Mouse (Mus musculus) lung, postnatal 0 days (tissue): ENCODE data around the gene Bod1l.

Experiments
- CTCF ChIP-seq: IDR thresholded peaks from 2 replicates; pipeline ENCODE4 v1.5.1; 2016; ENCODE audit warnings: antibody characterized with exemption, mild to moderate bottlenecking
- EP300 ChIP-seq: IDR thresholded peaks from 2 replicates; pipeline ENCODE4 v1.6.1; 2016; ENCODE audit warnings: antibody characterized with exemption, mild to moderate bottlenecking, control low read depth

DNA sequence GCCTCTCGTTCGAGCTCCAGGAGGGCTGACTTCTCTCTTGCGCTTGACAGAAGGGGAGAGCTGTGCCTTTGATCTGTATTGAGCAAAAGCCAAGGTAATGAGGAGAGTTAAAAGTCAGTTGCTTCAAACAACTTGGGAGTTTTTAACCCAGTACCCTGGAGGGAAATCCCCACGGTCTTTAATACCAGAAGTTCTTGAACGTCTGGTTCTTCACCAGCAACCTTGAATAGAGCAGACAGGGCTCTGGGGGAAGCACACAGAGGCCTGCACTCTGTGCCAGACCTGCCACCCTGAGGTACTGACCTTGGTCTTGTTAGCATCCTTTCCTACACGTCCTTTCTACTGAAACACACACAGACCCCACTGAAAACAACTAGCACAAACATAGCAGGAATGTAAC lies 55.2 kb downstream of the Bod1l start:
- TF ChIP-seq CTCF (no peak), EP300 (no peak)
